Mouse (Mus musculus) liver, embryonic 13.5 days (tissue): Measurements from ENCODE around the gene Tfr2. TPM values are rescaled to one million over a fixed set of nuclear protein-coding genes. Genes with fewer than 3 reads are reported as not detected.

Experiments
- ATAC-seq: fragments of 200-750 bp; cut with Nextera tagmentation; 2 replicates; pipeline ENCODE4 v1.8.0; 2017; ENCODE audit warnings: low read depth, mild to moderate bottlenecking, moderate number of reproducible peaks, moderate library complexity
- DNase-seq: peaks from one replicate; pipeline ENCODE4 v3.0.0; 2022
- H3K27ac ChIP-seq: fragments of 300-500 bp; sonication (generic); 2 replicates; pipeline ENCODE4 v1.5.1; 2015; ENCODE audit warnings: moderate library complexity, mild to moderate bottlenecking, inconsistent platforms
- H3K27me3 ChIP-seq: fragments of 300-500 bp; sonication (generic); 2 replicates; pipeline ENCODE4 v1.6.1; 2015; ENCODE audit warnings: mild to moderate bottlenecking, inconsistent platforms
- H3K36me3 ChIP-seq: fragments of 300-500 bp; sonication (generic); 2 replicates; pipeline ENCODE4 v1.6.1; 2015; ENCODE audit warnings: mild to moderate bottlenecking, inconsistent platforms
- H3K4me1 ChIP-seq: fragments of 300-500 bp; sonication (generic); replicated peaks from 2 replicates; pipeline ENCODE4 v1.6.1; 2015; ENCODE audit warnings: inconsistent platforms
- H3K4me2 ChIP-seq: fragments of 300-500 bp; sonication (generic); 2 replicates; pipeline ENCODE4 v1.6.1; 2015; ENCODE audit warnings: inconsistent platforms, mild to moderate bottlenecking, moderate library complexity
- H3K4me3 ChIP-seq: fragments of 300-500 bp; sonication (generic); replicated peaks from 2 replicates; pipeline ENCODE4 v1.5.1; 2015; ENCODE audit warnings: mild to moderate bottlenecking, inconsistent platforms
- H3K9ac ChIP-seq: fragments of 300-500 bp; sonication (generic); 2 replicates; pipeline ENCODE4 v1.6.1; 2015; ENCODE audit warnings: mild to moderate bottlenecking, inconsistent platforms
- H3K9me3 ChIP-seq: fragments of 300-500 bp; sonication (generic); replicated peaks from 2 replicates; pipeline ENCODE4 v1.6.1; 2016; ENCODE audit warnings: inconsistent platforms
- WGBS: fragments of 180-500 bp; shearing (Covaris S2); methylation state at CpG from one replicate; pipeline ENCODE4 v1.1.7; 2015; ENCODE audit not compliant: insufficient replicate concordance; 5-methylcytosine and 5-hydroxymethylcytosine counted together
- polyA plus RNA-seq: library from polyadenylated mRNA; unstranded; fragments of >200 nt; fragmentation: Nextera tagmentation; extraction: Ambion mirVana; gene quantifications from 2 replicates; pipeline ENCODE4 v1.2.1, GENCODE M21; 2015

Gene Tfr2
- polyA plus RNA-seq, 1 experiment from 2014 or later = 41.5 TPM

DNA sequence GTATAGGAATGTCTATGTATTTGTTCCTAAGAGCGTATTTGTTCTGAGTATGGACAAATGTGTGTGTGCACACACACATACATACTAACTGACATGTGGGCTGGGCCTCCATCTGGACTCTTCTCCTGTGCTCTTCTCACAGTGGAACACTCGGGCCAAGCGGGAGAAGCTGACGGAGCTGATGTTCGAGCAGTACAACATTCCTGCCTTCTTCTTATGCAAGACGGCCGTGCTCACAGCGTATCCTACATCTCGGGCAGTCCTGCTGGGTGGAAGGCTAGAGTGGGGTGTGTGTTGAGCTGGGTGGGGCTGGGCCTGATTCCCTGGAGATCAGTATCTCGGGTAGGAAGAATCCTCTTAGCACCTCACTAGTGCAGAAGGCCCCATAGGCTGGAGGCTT is 6.7 kb upstream of the Tfr2 start:
- H3K4me3 ChIP-seq = no peak overlapping the region
- H3K4me1 ChIP-seq = peaks cover 5% of the 10 kb centered on the region
- H3K9ac ChIP-seq = no peak overlapping the region
- 67% methylated on average over 10 of the region's 10 CpGs for WGBS
- H3K36me3 ChIP-seq = no peaks in the 10 kb centered on the region
- H3K27ac ChIP-seq = no peak overlapping the region
- H3K27me3 ChIP-seq = peaks cover 43% of the 10 kb centered on the region
- no peak overlapping the region for H3K4me2 ChIP-seq
- DNase-seq (no peak), ATAC-seq (no peak)
- H3K9me3 ChIP-seq = no peaks in the 10 kb centered on the region

DNA sequence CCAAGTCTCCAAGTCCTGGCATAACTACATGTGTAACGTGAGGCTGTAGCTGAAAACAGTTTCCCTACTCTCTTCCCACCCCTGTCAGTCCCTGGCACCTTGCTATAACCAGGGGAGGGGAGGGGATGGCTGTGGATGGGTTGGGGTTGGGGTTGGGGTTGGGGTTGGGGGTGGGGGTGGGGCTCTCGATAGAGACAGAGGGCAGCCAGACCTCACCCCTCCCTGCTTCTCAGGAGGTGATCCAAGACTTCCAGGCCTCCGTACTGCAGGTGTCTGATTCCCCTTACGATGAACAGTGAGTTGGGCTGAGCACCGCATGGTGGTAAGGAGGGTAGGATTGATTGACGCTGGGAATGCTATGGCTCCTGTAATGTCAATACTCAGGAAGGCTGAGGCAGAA is 3.9 kb upstream of the Tfr2 start:
- Histone ChIP-seq H3K4me1 (peaks cover 32% of the 10 kb centered on the region), H3K9me3 (no peaks in the 10 kb centered on the region), H3K27me3 (peaks cover 22% of the 10 kb centered on the region), H3K27ac (no peak overlapping the region), H3K4me2 (no peak overlapping the region), H3K9ac (no peak overlapping the region), H3K4me3 (no peak overlapping the region), H3K36me3 (no peaks in the 10 kb centered on the region)
- DNase-seq = no peak
- 70% methylated on average over 6 of the region's 6 CpGs for WGBS
- ATAC-seq = no peak

DNA sequence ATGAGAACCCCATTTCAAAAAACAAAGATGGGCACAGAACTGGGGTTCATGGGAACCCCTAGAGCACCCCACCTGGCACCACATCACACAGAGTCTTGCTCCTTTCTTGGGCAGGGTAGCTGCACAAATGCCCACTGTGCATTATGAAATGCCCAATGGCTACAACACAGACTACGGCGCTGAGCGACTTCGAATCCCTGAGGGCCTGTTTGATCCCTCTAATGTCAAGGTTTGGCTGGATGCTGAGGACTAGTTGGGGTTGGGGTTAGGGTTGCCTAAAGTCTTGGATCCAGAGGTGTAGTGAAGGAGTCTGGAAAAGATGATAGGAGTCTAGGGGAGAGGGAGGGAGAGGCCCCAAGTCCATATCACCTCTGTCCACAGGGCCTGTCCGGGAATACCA is 3.2 kb upstream of the Tfr2 start:
- Histone ChIP-seq H3K27ac (no peak overlapping the region), H3K36me3 (no peaks in the 10 kb centered on the region), H3K4me1 (peaks cover 38% of the 10 kb centered on the region), H3K27me3 (peaks cover 19% of the 10 kb centered on the region), H3K4me3 (no peak overlapping the region), H3K9me3 (no peaks in the 10 kb centered on the region), H3K4me2 (no peak overlapping the region), H3K9ac (no peak overlapping the region)
- ATAC-seq (no peak), DNase-seq (no peak)
- 83% methylated on average over 5 of the region's 5 CpGs for WGBS

GRCm38 (mm10) chr5:137568223-137568798 is 1.3 kb upstream of the Tfr2 start:
- no peak for ATAC-seq
- 75% methylated on average over 8 of the region's 8 CpGs for WGBS

DNA sequence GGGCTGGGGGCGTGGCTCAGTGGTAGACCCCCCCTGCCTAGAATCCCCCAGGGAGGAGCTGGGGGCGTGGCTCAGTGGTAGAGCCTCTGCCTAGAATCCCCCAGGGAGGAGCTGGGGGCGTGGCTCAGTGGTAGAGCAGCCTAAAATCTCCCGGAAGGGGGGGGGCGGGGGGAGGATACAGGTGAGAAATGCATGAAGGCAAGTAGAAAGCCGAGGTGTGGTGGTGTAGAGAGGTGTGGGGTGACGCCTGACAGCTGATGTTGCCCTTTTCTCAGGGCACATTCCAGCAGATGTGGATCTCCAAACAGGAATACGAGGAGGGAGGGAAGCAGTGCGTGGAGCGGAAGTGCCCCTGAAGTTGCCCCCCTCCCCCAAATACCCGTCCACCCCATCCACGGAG is 609 bp upstream of the Tfr2 start:
- ATAC-seq (no peak), DNase-seq (no peak)
- peak overlapping the region; percentile 95 for H3K4me2 ChIP-seq
- H3K4me1 ChIP-seq = peaks cover 59% of the 10 kb centered on the region
- peak overlapping the region; percentile 95 for H3K27ac ChIP-seq
- 59% methylated on average over 12 of the region's 12 CpGs for WGBS
- H3K4me3 ChIP-seq = peak overlapping the region; percentile 71
- peak overlapping the region; percentile 80; the same call in 1 of the 2 replicates for H3K9ac ChIP-seq
- H3K27me3 ChIP-seq = peaks cover 9% of the 10 kb centered on the region; the same call in 1 of the 2 replicates
- peaks cover 12% of the 10 kb centered on the region for H3K36me3 ChIP-seq
- no peaks in the 10 kb centered on the region for H3K9me3 ChIP-seq

More at GRCm38 (mm10) chr5:137568223-137568798, 1.3 kb upstream of the Tfr2 start:
- no peak for DNase-seq
- H3K9ac ChIP-seq = no peak overlapping the region
- peaks cover 9% of the 10 kb centered on the region; the same call in 1 of the 2 replicates for H3K27me3 ChIP-seq
- no peak overlapping the region for H3K27ac ChIP-seq
- H3K36me3 ChIP-seq = peaks cover 7% of the 10 kb centered on the region; the same call in 1 of the 2 replicates
- no peaks in the 10 kb centered on the region for H3K9me3 ChIP-seq
- no peak overlapping the region for H3K4me2 ChIP-seq
- no peak overlapping the region for H3K4me3 ChIP-seq
- H3K4me1 ChIP-seq = peaks cover 52% of the 10 kb centered on the region

- Histone ChIP-seq H3K36me3 (peaks cover 24% of the 10 kb centered on the region), H3K9ac (peak overlapping the region; percentile 80), H3K4me1 (peaks cover 67% of the 10 kb centered on the region), H3K27me3 (peaks cover 9% of the 10 kb centered on the region; the same call in 1 of the 2 replicates), H3K27ac (peak overlapping the region; percentile 95), H3K4me2 (peak overlapping the region; percentile 95), H3K4me3 (peak overlapping the region; percentile 71), H3K9me3 (no peaks in the 10 kb centered on the region)
- DNase-seq = peak; percentile 29
- no peak for ATAC-seq
- WGBS = 5% methylated on average over 7 of the region's 7 CpGs
These were observed 541 bp downstream of the Tfr2 start for GRCm38 (mm10) chr5:137570181-137570580.

DNA sequence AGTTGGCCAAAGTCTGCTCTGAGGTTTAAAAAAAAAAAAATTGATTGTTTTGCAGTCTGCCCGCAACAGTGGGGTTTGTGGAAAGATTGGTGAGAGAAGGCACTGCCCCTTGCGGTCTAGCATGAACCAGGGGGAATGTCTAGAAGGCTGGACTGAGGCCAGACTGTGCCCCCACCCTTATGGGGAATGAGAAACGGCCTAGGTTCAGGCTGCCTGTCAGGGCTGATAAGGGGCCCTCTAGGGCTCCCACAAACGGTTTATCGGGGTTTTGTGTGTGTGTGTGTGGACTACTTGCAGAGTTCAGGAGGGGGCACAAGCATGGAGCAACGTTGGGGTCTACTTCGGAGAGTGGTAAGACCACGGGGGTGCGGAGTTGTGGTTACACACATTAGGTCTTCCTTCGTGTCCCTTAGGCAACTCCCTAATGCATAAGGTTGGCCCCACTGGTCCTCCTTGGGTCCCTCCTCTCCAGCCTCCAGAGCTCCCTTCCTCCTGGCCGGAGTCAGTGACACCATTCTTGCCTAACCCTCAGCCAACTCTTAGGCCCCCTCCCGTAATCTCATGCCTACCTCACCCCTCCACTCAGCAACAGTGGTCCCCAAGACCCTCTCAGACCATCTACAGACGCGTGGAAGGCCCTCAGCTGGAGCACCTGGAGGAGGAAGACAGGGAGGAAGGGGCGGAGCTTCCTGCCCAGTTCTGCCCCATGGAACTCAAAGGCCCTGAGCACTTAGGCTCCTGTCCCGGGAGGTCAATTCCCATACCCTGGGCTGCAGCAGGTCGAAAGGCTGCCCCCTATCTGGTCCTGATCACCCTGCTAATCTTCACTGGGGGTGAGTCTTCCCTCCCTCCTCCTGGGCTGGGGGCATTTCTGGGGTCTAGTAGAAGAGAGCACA is 1.3 kb downstream of the Tfr2 start:
- Histone ChIP-seq H3K9me3 (no peaks in the 10 kb centered on the region), H3K4me1 (peaks cover 67% of the 10 kb centered on the region), H3K9ac (peak overlapping the region; percentile 80), H3K4me2 (peak overlapping the region; percentile 95), H3K27me3 (0 out of 2 replicates have a peak, but pooled peaks cover 6% of the 10 kb centered on the region), H3K36me3 (peaks cover 29% of the 10 kb centered on the region), H3K27ac (peak overlapping the region; percentile 95), H3K4me3 (peak overlapping the region; percentile 71)
- DNase-seq (peak; percentile 83), ATAC-seq (peak; percentile 94)
- WGBS = 17% methylated on average over 17 of the region's 17 CpGs

- 39% methylated on average over 27 of the region's 27 CpGs for WGBS
- peaks cover 61% of the 10 kb centered on the region for H3K36me3 ChIP-seq
- no peaks in the 10 kb centered on the region for H3K27me3 ChIP-seq
- peak overlapping the region; percentile 30 for H3K4me2 ChIP-seq
- H3K9ac ChIP-seq = no peak overlapping the region
- no peaks in the 10 kb centered on the region for H3K9me3 ChIP-seq
- H3K27ac ChIP-seq = no peak overlapping the region
- H3K4me3 ChIP-seq = 0 out of 2 replicates have a peak overlapping the region, but pooled peaks have one; percentile 1
- DNase-seq (no peak), ATAC-seq (no peak)
- H3K4me1 ChIP-seq = peaks cover 59% of the 10 kb centered on the region
These were observed 4.8 kb downstream of the Tfr2 start for GRCm38 (mm10) chr5:137574470-137574901.

DNA sequence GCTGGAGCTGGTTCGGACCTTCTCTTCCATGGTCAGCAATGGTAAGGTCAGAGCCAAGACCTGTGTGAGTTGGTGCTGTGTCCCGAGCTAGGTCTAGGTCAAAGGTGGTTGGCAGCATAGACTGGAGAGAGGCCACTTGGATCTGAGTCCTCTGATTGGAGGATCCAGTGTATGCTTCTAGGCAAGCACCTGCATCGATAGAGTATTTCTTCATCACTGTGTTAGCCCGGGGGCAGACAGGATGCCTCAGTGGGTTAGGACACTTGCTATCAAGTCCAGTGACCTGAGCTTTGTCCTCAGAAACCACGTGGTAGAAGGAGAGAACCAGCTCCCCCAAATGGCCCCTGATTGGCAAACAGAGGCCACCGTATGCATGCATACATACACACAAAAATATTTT is 10.6 kb downstream of the Tfr2 start:
- 52% methylated on average over 6 of the region's 6 CpGs for WGBS
- H3K4me1 ChIP-seq = peaks cover 30% of the 10 kb centered on the region
- no peak overlapping the region for H3K4me3 ChIP-seq
- H3K9me3 ChIP-seq = no peaks in the 10 kb centered on the region
- DNase-seq (no peak), ATAC-seq (peak; percentile 30)
- 0 out of 2 replicates have a peak, but pooled peaks cover 9% of the 10 kb centered on the region for H3K27me3 ChIP-seq
- peak overlapping the region; percentile 29; the same call in 1 of the 2 replicates for H3K27ac ChIP-seq
- H3K4me2 ChIP-seq = no peak overlapping the region
- H3K36me3 ChIP-seq = peaks cover 72% of the 10 kb centered on the region
- H3K9ac ChIP-seq = no peak overlapping the region

GRCm38 (mm10) chr5:137582702-137583101 is 13.1 kb downstream of the Tfr2 start:
- peaks cover 65% of the 10 kb centered on the region for H3K36me3 ChIP-seq
- peaks cover 30% of the 10 kb centered on the region for H3K4me1 ChIP-seq
- no peak overlapping the region for H3K4me3 ChIP-seq
- H3K9ac ChIP-seq = no peak overlapping the region
- DNase-seq = no peak
- no peak overlapping the region for H3K27ac ChIP-seq
- ATAC-seq = no peak
- 59% methylated on average over 8 of the region's 8 CpGs for WGBS
- H3K4me2 ChIP-seq = no peak overlapping the region
- 0 out of 2 replicates have a peak, but pooled peaks cover 9% of the 10 kb centered on the region for H3K27me3 ChIP-seq
- peaks cover 6% of the 10 kb centered on the region for H3K9me3 ChIP-seq

DNA sequence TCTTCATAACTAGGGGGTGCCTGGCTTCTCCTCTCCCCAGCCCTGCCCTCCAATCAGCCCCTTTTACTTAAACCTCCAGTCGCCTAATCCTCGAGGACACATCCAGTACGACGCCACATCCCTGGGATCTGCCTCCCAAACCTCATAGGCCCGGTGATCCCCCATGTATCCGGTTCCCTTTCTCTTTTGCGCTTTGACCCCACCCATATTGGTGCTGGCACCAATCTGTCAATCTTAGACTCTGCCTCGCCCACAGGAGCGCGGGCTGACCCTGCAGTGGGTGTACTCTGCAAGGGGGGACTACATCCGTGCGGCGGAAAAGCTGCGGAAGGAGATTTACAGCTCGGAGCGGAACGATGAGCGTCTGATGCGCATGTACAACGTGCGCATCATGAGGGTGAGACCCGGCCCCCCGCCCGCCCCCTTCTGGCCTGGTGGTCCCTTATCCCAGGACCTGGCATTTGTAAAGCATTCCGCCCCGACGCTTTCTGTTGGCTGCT is 14.1 kb downstream of the Tfr2 start:
- H3K4me3 ChIP-seq = 0 out of 2 replicates have a peak overlapping the region, but pooled peaks have one; percentile 18

More for the DNA sequence above, 14.1 kb downstream of the Tfr2 start:
- Histone ChIP-seq H3K9me3 (peaks cover 7% of the 10 kb centered on the region), H3K36me3 (peaks cover 56% of the 10 kb centered on the region), H3K27ac (no peak overlapping the region), H3K4me1 (peaks cover 29% of the 10 kb centered on the region), H3K9ac (no peak overlapping the region), H3K27me3 (0 out of 2 replicates have a peak, but pooled peaks cover 9% of the 10 kb centered on the region), H3K4me2 (peak overlapping the region; percentile 25)
- ATAC-seq = 0 out of 2 replicates have a peak, but pooled peaks have one; percentile 28
- WGBS = 39% methylated on average over 27 of the region's 27 CpGs
- DNase-seq = no peak
